20 mouse cellular contexts compared by ENCODE assay signal in genomic region chr1:190526634-190527033, GRCm38 (mm10).
"Had no signal": no experiment of that assay in that cellular context is flagged by ENCODE, and none has a peak within 500 bp of the region (broad histone marks: within the 10 kb centered on the region; RNA-seq: fewer than 3 reads in every experiment).

No protein-coding gene starts in this region.

- H3K36me3 ChIP-seq: limb, embryonic 12.5 days; limb, embryonic 15.5 days; neural tube, embryonic 12.5 days; neural tube, embryonic 15.5 days had no signal

- H3K27me3 ChIP-seq: megakaryocyte, embryonic 14.5 days; neural tube, embryonic 12.5 days; neural tube, embryonic 15.5 days had no signal

- DNase-seq: kidney, adult 18-20 months; kidney, adult 9 months; left cerebral cortex, postnatal 4 days; liver, postnatal 0 days; midbrain, embryonic 14.5 days; retina, postnatal 1 day; right cerebral cortex, postnatal 25 days; spleen, adult 18-20 months; thymus, adult 18-20 months; thymus, postnatal 36 days had no signal

- H3K4me3 ChIP-seq: limb, embryonic 12.5 days; limb, embryonic 15.5 days; megakaryocyte, embryonic 14.5 days; neural tube, embryonic 12.5 days; neural tube, embryonic 15.5 days had no signal

- H3K9me3 ChIP-seq: limb, embryonic 12.5 days; limb, embryonic 15.5 days; neural tube, embryonic 12.5 days; neural tube, embryonic 15.5 days had no signal

- H3K9ac ChIP-seq: limb, embryonic 12.5 days; limb, embryonic 15.5 days; liver, embryonic 14.5 days; liver, postnatal 0 days; lung, embryonic 14.5 days; neural tube, embryonic 12.5 days; neural tube, embryonic 15.5 days had no signal

- H3K4me1 ChIP-seq: megakaryocyte, embryonic 14.5 days had no signal

- ATAC-seq: liver, postnatal 0 days; lung, postnatal 0 days had no signal

- H3K4me2 ChIP-seq: limb, embryonic 12.5 days; limb, embryonic 15.5 days; liver, embryonic 11.5 days; lung, embryonic 14.5 days; midbrain, embryonic 11.5 days; neural tube, embryonic 12.5 days; neural tube, embryonic 15.5 days had no signal

- H3K27ac ChIP-seq: limb, embryonic 12.5 days; limb, embryonic 15.5 days; liver, embryonic 14.5 days; neural tube, embryonic 12.5 days; neural tube, embryonic 15.5 days had no signal
